Mouse (Mus musculus): Measurements from ENCODE around the gene Slc6a12. TPM values are rescaled to one million over a fixed set of nuclear protein-coding genes. Genes with fewer than 3 reads are reported as not detected.

Gene Slc6a12
- total and polyA plus RNA-seq, 3 experiments, result not detected

DNA sequence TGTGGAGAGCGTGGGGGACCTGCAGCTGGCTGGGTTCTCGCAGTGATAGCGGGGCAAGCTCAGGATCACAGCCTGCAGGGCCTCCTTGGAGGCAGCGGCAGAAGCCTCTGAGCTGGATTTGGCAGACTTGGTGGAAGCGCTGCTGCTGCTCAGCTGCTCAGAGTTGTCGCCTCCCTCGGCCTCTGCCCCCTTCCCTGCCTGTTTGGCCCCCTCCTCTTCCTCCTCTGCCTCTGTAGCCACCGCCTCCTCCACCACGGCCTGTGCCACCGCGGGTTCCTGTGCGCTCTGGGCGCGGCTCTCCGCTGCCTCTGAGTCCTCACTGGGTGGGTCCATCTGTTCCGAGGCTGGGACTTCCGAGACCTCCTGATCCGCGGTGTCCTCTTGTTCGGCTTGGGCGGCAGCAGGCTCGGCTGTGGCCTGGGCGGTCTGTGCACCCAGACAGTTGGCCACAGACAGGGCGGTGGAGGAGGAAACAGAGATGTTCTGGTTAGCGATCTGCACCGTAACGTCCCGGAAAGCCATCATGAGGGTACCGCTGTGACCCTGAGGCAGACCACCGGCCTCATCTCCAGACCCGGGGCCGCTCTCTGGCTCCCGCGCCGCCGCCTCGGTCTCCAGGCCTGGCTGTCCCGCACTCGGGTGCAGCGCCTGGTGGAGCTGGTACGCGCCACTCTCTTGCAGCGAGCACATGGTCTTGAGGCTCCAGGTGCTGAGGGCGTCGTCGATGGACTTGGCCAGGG lies 69.9 kb downstream of the Slc6a12 start:
- H3K9ac ChIP-seq (ENCODE audit: control insufficient read depth, low read depth, low read length, poor library complexity, severe bottlenecking), result no peak overlapping the region
- H3K79me2 ChIP-seq (ENCODE audit: control insufficient read depth, insufficient read depth, low read length, poor library complexity), result no peaks in the 10 kb centered on the region
- H3K27ac ChIP-seq (ENCODE audit: control insufficient read depth, low read depth, low read length), result no peak overlapping the region
- H3K36me3 ChIP-seq (ENCODE audit: control insufficient read depth in 1 of 2, insufficient read depth in 2 of 2, low read length in 2 of 2), result no peaks in the 10 kb centered on the region
- H3K27me3 ChIP-seq (ENCODE audit: control insufficient read depth in 1 of 2, insufficient read depth in 2 of 2, low read length in 2 of 2), result no peaks in the 10 kb centered on the region
- TF ChIP-seq ELF1 (IDR thresholded peaks at IDR 0.05; ENCODE audit: low read depth, low read length) (no peak), RCOR1 (IDR thresholded peaks at IDR 0.05; ENCODE audit: low read depth, low read length) (no peak), ZKSCAN1 (IDR thresholded peaks at IDR 0.05; ENCODE audit: low read depth, low read length) (no peak), JUND (IDR thresholded peaks at IDR 0.05; ENCODE audit: low read depth, low read length) (no peak), CTCF (IDR thresholded peaks at IDR 0.05 in 2 of 3, conservative IDR thresholded peaks at IDR 0.05 in 1 of 3; ENCODE audit: control insufficient read depth in 1 of 3, insufficient read depth in 1 of 3, low read depth in 2 of 3, low read length in 3 of 3, poor library complexity in 1 of 3, severe bottlenecking in 1 of 3) (no peak)
- H3K4me1 ChIP-seq (ENCODE audit: control insufficient read depth in 1 of 2, insufficient read depth in 2 of 2, low read length in 2 of 2), result no peaks in the 10 kb centered on the region
- no peaks in the 10 kb centered on the region for H3K9me3 ChIP-seq (replicated peaks; ENCODE audit: insufficient read depth, low read length)
- H3K4me3 ChIP-seq (ENCODE audit: control insufficient read depth in 1 of 2, insufficient read depth in 1 of 2, low read depth in 2 of 2, low read length in 2 of 2), result no peak overlapping the region
- no peak for DNase-seq (ENCODE audit: low read depth, low spot score)

Other genes starting within 250 kb of the Slc6a12 start
- 19.8 and 24.7 TPM in 2 replicates for gene Mical3, start 212.1 kb upstream of the Slc6a12 start, total RNA-seq (2012; rRNA removed)
- 100 to 1,000 TPM in 1 of 2 experiments, 10 to 100 TPM in 1; 31.4 to 125 TPM for gene Mical3, start 212.1 kb upstream of the Slc6a12 start, polyA plus RNA-seq (2012; ENCODE audit: insufficient read depth in 1 of 2, insufficient read length in 2 of 2, low read depth in 1 of 2, low replicate concordance in 2 of 2, missing spikeins in 1 of 2)
- 5.7 and 6.9 TPM in 2 replicates for gene Pex26, start 159.4 kb upstream of the Slc6a12 start, total RNA-seq (2012; rRNA removed)
- 1 to 10 TPM in 1 of 2 experiments, not detected in 1; 9.9 TPM for gene Pex26, start 159.4 kb upstream of the Slc6a12 start, polyA plus RNA-seq (2012; ENCODE audit: insufficient read depth in 1 of 2, insufficient read length in 2 of 2, low read depth in 1 of 2, low replicate concordance in 2 of 2, missing spikeins in 1 of 2)
- 1.6 and 1.9 TPM in 2 replicates for gene Tuba8, start 132.4 kb upstream of the Slc6a12 start, total RNA-seq (2012; rRNA removed)
- gene Tuba8, start 132.4 kb upstream of the Slc6a12 start, polyA plus RNA-seq (2012; ENCODE audit: insufficient read depth in 1 of 2, insufficient read length in 2 of 2, low read depth in 1 of 2, low replicate concordance in 2 of 2, missing spikeins in 1 of 2), result 1 to 10 TPM in 1 of 2 experiments, not detected in 1; 1.4 TPM
- 0.39 and 0.85 TPM in 2 replicates for gene Usp18, start 97.2 kb upstream of the Slc6a12 start, total RNA-seq (2012; rRNA removed)
- gene Usp18, start 97.2 kb upstream of the Slc6a12 start, polyA plus RNA-seq (2012; ENCODE audit: insufficient read depth in 1 of 2, insufficient read length in 2 of 2, low read depth in 1 of 2, low replicate concordance in 2 of 2, missing spikeins in 1 of 2), result under 1 TPM in 1 of 2 experiments, not detected in 1; 0.71 TPM
- gene Slc6a13, start 42.8 kb upstream of the Slc6a12 start, total RNA-seq (2012; rRNA removed), result 1.0 and 1.4 TPM in 2 replicates
- gene Slc6a13, start 42.8 kb upstream of the Slc6a12 start, polyA plus RNA-seq (2012; ENCODE audit: insufficient read depth in 1 of 2, insufficient read length in 2 of 2, low read depth in 1 of 2, low replicate concordance in 2 of 2, missing spikeins in 1 of 2), result 1 to 10 TPM in 1 of 2 experiments, not detected in 1; 1.5 TPM
- gene Iqsec3, start 130.6 kb downstream of the Slc6a12 start, total RNA-seq (2012; rRNA removed), result 0.03 and 0.04 TPM in 2 replicates
- gene Iqsec3, start 130.6 kb downstream of the Slc6a12 start, polyA plus RNA-seq (2012; ENCODE audit: insufficient read depth in 1 of 2, insufficient read length in 2 of 2, low read depth in 1 of 2, low replicate concordance in 2 of 2, missing spikeins in 1 of 2), result not detected